Mouse (Mus musculus): ENCODE data around the gene Cyb561d1.

The Cyb561d1 gene

DNA sequence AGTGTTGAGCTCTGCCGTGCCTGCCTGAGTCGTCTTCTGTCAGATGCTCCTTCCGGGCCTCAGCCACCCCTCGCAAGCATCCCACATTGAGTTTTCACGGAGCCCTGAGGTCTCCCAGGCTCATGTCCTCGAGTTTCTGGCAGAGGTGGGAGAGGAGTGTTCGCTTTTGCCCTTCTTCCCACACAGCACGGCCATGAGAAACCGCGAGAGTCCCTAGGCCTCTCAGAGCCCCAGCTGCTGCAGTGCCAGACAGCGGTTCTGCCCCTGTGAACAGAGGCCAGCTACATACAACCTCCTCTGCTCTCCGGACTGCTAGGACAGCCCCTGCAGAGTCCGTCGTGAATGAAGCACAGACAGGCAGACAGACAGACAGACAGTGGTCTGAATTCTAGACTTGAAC lies 33.5 kb downstream of the Cyb561d1 start:
- DNase-seq (ENCODE audit: low spot score in 2 of 2) = no peak

DNA sequence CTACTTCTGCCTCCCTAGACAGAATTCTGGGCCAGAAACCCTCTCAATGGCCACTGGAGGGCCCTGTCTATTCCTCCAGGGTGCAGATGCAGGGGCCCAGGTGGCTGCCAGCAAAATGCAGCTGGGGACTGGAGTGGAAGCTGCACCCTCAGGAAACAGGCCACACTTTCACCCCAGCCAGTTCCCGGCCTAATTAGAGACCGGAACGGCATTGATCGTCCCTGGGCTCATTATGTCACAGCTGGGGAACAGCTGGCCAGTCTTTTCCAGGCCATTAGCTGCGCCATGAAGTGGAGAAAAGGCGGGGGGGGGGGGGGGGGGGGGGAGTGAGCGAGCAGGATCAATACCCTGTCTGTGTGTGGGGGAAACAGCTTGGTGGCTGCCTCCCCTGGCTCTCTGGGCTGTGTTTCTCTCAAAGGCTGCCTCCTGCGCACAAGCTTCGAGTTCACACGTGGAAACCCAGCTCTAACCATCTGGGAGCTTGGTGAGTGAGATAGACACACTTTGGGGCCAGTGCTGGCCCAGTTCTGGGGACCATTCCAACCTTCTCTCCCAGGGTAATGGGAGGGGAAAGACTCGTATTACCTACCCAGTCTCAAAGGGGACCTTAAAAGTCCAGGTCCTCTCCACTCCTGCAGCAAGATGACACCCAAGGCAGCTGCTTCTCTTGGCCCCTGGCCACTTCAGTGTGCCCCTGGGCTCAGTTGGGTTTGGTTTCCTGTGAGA lies 34.4 kb downstream of the Cyb561d1 start:
- DNase-seq (ENCODE audit: low spot score in 2 of 2) = peak; percentile 61 to 72

- no peak for DNase-seq (ENCODE audit: low spot score in 2 of 2)
Measured at GRCm38 (mm10) chr3:108165532-108166315, 35.3 kb downstream of the Cyb561d1 start.

- peak; percentile 58 to 78 for DNase-seq (ENCODE audit: low spot score in 2 of 2)
Measured at GRCm38 (mm10) chr3:108164807-108165206, 36.2 kb downstream of the Cyb561d1 start.

DNA sequence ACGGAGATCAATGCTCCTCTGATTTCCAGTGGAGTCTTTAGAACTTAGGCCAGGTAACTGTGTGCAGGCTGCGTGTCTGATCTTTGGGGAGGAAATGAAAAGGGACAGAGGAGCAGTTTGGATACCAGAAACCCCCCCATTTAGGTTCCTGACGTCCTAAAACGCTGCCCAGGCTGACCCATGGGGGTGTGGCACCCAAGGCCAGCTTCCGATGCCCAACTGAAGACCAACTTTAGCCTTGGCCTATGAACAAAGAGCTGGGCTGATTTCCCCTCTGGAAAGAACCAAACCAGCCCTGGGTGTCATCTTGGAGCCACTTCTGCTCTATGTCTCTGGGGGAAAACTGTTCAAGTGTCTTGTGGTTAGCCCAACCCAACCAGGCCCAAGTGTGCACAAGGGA lies 36.9 kb downstream of the Cyb561d1 start:
- DNase-seq (ENCODE audit: low spot score in 2 of 2) = no peak

DNA sequence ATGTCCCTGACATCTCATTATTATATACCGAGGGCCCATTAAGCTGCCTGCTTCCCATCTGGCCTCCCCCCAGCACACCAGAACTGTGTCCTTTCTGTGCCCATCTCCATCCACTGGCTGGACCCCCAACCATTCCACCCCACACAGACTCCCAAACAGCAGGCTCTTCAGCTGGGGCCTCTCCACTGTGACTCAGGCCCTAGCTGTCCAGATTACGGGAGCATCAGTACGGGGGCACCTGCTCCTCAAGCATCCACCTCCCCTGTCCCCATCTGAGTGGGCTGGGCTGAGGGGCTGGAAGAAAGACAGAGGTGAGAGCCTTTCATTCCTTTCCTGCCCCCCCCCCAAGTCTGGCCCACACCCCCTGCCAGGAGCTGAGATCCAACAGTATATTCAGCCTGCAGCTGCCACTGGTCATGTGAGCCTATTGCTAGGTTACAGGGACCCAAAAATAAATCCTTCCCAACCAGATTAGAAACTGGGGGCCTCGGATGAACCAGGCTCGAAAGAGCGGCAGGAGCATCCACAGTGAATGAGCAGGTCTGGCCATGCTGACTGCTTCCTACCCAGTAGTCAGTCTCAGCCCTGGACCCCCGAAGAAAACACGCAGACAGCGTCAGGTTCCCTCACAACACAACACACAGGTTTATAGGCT lies 42.5 kb downstream of the Cyb561d1 start:
- peak; percentile 17 to 29 for DNase-seq (ENCODE audit: low spot score in 2 of 2)

- no peak for DNase-seq (ENCODE audit: low spot score in 2 of 2)
Measured at GRCm38 (mm10) chr3:108154656-108155055, 46.4 kb downstream of the Cyb561d1 start, which contains the start of gene Gpr61. Gene Gpr61 (minus strand): TSS chr3:108154882.

DNA sequence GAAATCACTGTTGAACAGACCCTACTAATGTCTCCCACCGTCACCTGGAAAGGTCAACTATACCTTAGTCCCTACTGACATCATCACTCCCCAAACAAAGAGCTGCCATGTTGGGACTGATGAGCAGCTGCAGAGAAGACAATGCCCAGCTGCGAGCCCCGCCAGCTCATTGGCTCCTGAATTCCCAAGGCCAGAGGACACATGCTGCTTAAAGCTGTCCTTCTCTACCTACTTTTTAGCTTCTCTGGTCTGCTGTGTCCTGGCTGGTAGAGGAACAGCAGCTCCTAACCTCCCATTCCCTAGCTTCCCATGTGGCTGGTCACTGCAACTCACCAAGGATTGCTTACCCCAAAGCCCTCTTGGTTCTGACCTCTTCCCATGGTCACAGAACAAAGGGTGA lies 48.7 kb downstream of the Cyb561d1 start:
- no peak for DNase-seq (ENCODE audit: low spot score in 2 of 2)

GRCm38 (mm10) chr3:108147386-108148235 lies 53.4 kb downstream of the Cyb561d1 start:
- peak; percentile 73 to 88 for DNase-seq (ENCODE audit: low spot score in 2 of 2)

GRCm38 (mm10) chr3:108146671-108147070 lies 54.3 kb downstream of the Cyb561d1 start:
- no peak for DNase-seq (ENCODE audit: low spot score in 2 of 2)

All from heart, adult 9 months (tissue).